Mouse (Mus musculus) intestine, embryonic 16.5 days (tissue): ENCODE data around the gene Cttnbp2nl. TPM values are rescaled to one million over a fixed set of nuclear protein-coding genes. Genes with fewer than 3 reads are reported as not detected.

Source experiments
- ATAC-seq: fragments of 200-750 bp; cut with Nextera tagmentation; 2 replicates; pipeline ENCODE4 v1.8.0; 2017; ENCODE audit warnings: moderate TSS enrichment, moderate library complexity
- H3K27ac ChIP-seq: fragments of 300-500 bp; sonication (generic); 2 replicates; pipeline ENCODE4 v1.5.1; 2014; ENCODE audit warnings: mild to moderate bottlenecking, low read length
- H3K27me3 ChIP-seq: fragments of 300-500 bp; sonication (generic); replicated peaks from 2 replicates; pipeline ENCODE4 v1.6.1; 2014; ENCODE audit warnings: low read length, control low read depth, mixed read lengths; ENCODE audit not compliant: control insufficient read depth, insufficient read depth
- H3K36me3 ChIP-seq: fragments of 300-500 bp; sonication (generic); 2 replicates; pipeline ENCODE4 v1.6.1; 2014; ENCODE audit warnings: low read length, control low read depth; ENCODE audit not compliant: control insufficient read depth, insufficient read depth
- H3K4me1 ChIP-seq: fragments of 300-500 bp; sonication (generic); 2 replicates; pipeline ENCODE4 v1.6.1; 2014; ENCODE audit warnings: low read length, control low read depth, mixed read lengths; ENCODE audit not compliant: control insufficient read depth, insufficient read depth
- H3K4me2 ChIP-seq: fragments of 300-500 bp; sonication (generic); 2 replicates; pipeline ENCODE4 v1.6.1; 2014; ENCODE audit warnings: low read depth, low read length, control low read depth
- H3K4me3 ChIP-seq: fragments of 300-500 bp; sonication (generic); 2 replicates; pipeline ENCODE4 v1.5.1; 2014; ENCODE audit warnings: mild to moderate bottlenecking, low read length
- H3K9ac ChIP-seq: fragments of 300-500 bp; sonication (generic); 2 replicates; pipeline ENCODE4 v1.6.1; 2014; ENCODE audit warnings: low read depth, low read length
- H3K9me3 ChIP-seq: fragments of 300-500 bp; sonication (generic); 2 replicates; pipeline ENCODE4 v1.6.1; 2016; ENCODE audit warnings: low read length, control low read depth; ENCODE audit not compliant: control insufficient read depth
- WGBS: fragments of 180-500 bp; shearing (Covaris S2); extraction: QIAGEN DNeasy Blood & Tissue Kit; methylation state at CpG from one replicate; pipeline ENCODE4 v1.1.7; 2014; 5-methylcytosine and 5-hydroxymethylcytosine counted together
- polyA plus RNA-seq: library from polyadenylated mRNA; unstranded; fragments of >200 nt; fragmentation: Nextera tagmentation; extraction: Ambion mirVana; gene quantifications from 2 replicates; pipeline ENCODE4 v1.2.1, GENCODE M21; 2015

Gene Cttnbp2nl
- polyA plus RNA-seq, 1 experiment from 2014 or later, result 19.0 TPM

- 33% methylated on average over 13 of the region's 13 CpGs for WGBS
- no peak overlapping the region for H3K27ac ChIP-seq
- H3K36me3 ChIP-seq, result no peaks in the 10 kb centered on the region
- peaks cover 33% of the 10 kb centered on the region for H3K27me3 ChIP-seq
- no peak overlapping the region for H3K9ac ChIP-seq
- ATAC-seq, result no peak
- H3K4me3 ChIP-seq, result no peak overlapping the region
- no peak overlapping the region for H3K4me2 ChIP-seq
- no peaks in the 10 kb centered on the region for H3K9me3 ChIP-seq
- H3K4me1 ChIP-seq, result peaks cover 16% of the 10 kb centered on the region
Observed at GRCm38 (mm10) chr3:104963331-104964276, 89.3 kb downstream of the Cttnbp2nl start.

- Histone ChIP-seq H3K9ac (no peak overlapping the region), H3K27me3 (peaks cover 35% of the 10 kb centered on the region), H3K36me3 (no peaks in the 10 kb centered on the region), H3K4me3 (peak overlapping the region; percentile 61; the same call in 1 of the 2 replicates), H3K9me3 (no peaks in the 10 kb centered on the region), H3K27ac (no peak overlapping the region), H3K4me1 (peaks cover 16% of the 10 kb centered on the region), H3K4me2 (0 out of 2 replicates have a peak overlapping the region, but pooled peaks have one; percentile 94)
- ATAC-seq, result no peak
- 9% methylated on average over 5 of the region's 5 CpGs for WGBS
Observed at GRCm38 (mm10) chr3:104962866-104963265, 90.1 kb downstream of the Cttnbp2nl start.

- Histone ChIP-seq H3K27me3 (peaks cover 35% of the 10 kb centered on the region), H3K4me2 (peak overlapping the region; percentile 94), H3K36me3 (no peaks in the 10 kb centered on the region), H3K9ac (peak overlapping the region; percentile 63), H3K4me1 (peaks cover 16% of the 10 kb centered on the region), H3K4me3 (peak overlapping the region; percentile 61), H3K27ac (no peak overlapping the region), H3K9me3 (no peaks in the 10 kb centered on the region)
- 1% methylated on average over 31 of the region's 31 CpGs for WGBS
- ATAC-seq, result peak; percentile 57
Observed at GRCm38 (mm10) chr3:104962141-104962611, 90.8 kb downstream of the Cttnbp2nl start.

GRCm38 (mm10) chr3:104961066-104962059, 91.6 kb downstream of the Cttnbp2nl start, which contains the start of gene Wnt2b:
Wnt2b (minus strand) TSS chr3:104961921.
- H3K27ac ChIP-seq, result no peak within 1 kb of the TSS

GRCm38 (mm10) chr3:104960026-104961000, 92.6 kb downstream of the Cttnbp2nl start:
- Histone ChIP-seq H3K27me3 (peaks cover 35% of the 10 kb centered on the region), H3K9ac (peak overlapping the region; percentile 63; the same call in 1 of the 2 replicates), H3K9me3 (no peaks in the 10 kb centered on the region), H3K36me3 (no peaks in the 10 kb centered on the region), H3K27ac (no peak overlapping the region), H3K4me2 (peak overlapping the region; percentile 94; the same call in 1 of the 2 replicates), H3K4me3 (peak overlapping the region; percentile 61), H3K4me1 (peaks cover 20% of the 10 kb centered on the region)
- no peak for ATAC-seq
- WGBS, result 28% methylated on average over 19 of the region's 19 CpGs

More at GRCm38 (mm10) chr3:104961066-104962059, 91.6 kb downstream of the Cttnbp2nl start, which contains the start of gene Wnt2b:
- H3K4me3 ChIP-seq, result peak within 1 kb of the TSS; percentile 61
- H3K27me3 ChIP-seq, result peaks cover 35% of the 10 kb centered on the region
- peak; percentile 78 for ATAC-seq
- H3K4me1 ChIP-seq, result peaks cover 17% of the 10 kb centered on the region
- H3K9ac ChIP-seq, result peak within 1 kb of the TSS; percentile 63
- no peaks in the 10 kb centered on the region for H3K36me3 ChIP-seq
- WGBS, result 3% methylated on average over 69 of the region's 87 CpGs
- no peaks in the 10 kb centered on the region for H3K9me3 ChIP-seq
- peak within 1 kb of the TSS; percentile 94 for H3K4me2 ChIP-seq

- H3K9me3 ChIP-seq, result no peaks in the 10 kb centered on the region
- WGBS, result 63% methylated on average over 6 of the region's 6 CpGs
- H3K4me2 ChIP-seq, result no peak overlapping the region
- H3K27ac ChIP-seq, result peak overlapping the region; percentile 33; the same call in 1 of the 2 replicates
- peak; percentile 29; the same call in 1 of the 2 replicates for ATAC-seq
- H3K4me3 ChIP-seq, result no peak overlapping the region
- H3K27me3 ChIP-seq, result peaks cover 17% of the 10 kb centered on the region
- H3K36me3 ChIP-seq, result no peaks in the 10 kb centered on the region; the same call in 1 of the 2 replicates
- H3K4me1 ChIP-seq, result peaks cover 7% of the 10 kb centered on the region; the same call in 1 of the 2 replicates
- no peak overlapping the region for H3K9ac ChIP-seq
Observed at GRCm38 (mm10) chr3:104956131-104956581, 96.8 kb downstream of the Cttnbp2nl start.

- no peak for ATAC-seq
- H3K27me3 ChIP-seq, result peaks cover 8% of the 10 kb centered on the region; the same call in 1 of the 2 replicates
- H3K9me3 ChIP-seq, result no peaks in the 10 kb centered on the region
- H3K36me3 ChIP-seq, result no peaks in the 10 kb centered on the region; the same call in 1 of the 2 replicates
- no peak overlapping the region for H3K9ac ChIP-seq
- no peak overlapping the region for H3K27ac ChIP-seq
- no peak overlapping the region for H3K4me2 ChIP-seq
- peaks cover 7% of the 10 kb centered on the region; the same call in 1 of the 2 replicates for H3K4me1 ChIP-seq
- 96% methylated on average over 15 of the region's 15 CpGs for WGBS
- H3K4me3 ChIP-seq, result no peak overlapping the region
Observed at GRCm38 (mm10) chr3:104954551-104954950, 98.4 kb downstream of the Cttnbp2nl start.

- Histone ChIP-seq H3K4me3 (no peak overlapping the region), H3K4me2 (no peak overlapping the region), H3K27ac (no peak overlapping the region), H3K4me1 (peaks cover 7% of the 10 kb centered on the region; the same call in 1 of the 2 replicates), H3K27me3 (peaks cover 7% of the 10 kb centered on the region; the same call in 1 of the 2 replicates), H3K9me3 (no peaks in the 10 kb centered on the region), H3K36me3 (no peaks in the 10 kb centered on the region; the same call in 1 of the 2 replicates), H3K9ac (no peak overlapping the region)
- WGBS, result 96% methylated on average over 3 of the region's 3 CpGs
- no peak for ATAC-seq
Observed at GRCm38 (mm10) chr3:104954137-104954536, 98.8 kb downstream of the Cttnbp2nl start.
